Mouse (Mus musculus): Measurements from ENCODE around the gene Map2k5.

Gene Map2k5

GRCm38 (mm10) chr9:63377270-63378142, at the start of gene Map2k5:
Gene Map2k5 (minus strand): TSS chr9:63377902.
- DNase-seq (ENCODE audit: low read depth, low spot score): peak; percentile 59

DNA sequence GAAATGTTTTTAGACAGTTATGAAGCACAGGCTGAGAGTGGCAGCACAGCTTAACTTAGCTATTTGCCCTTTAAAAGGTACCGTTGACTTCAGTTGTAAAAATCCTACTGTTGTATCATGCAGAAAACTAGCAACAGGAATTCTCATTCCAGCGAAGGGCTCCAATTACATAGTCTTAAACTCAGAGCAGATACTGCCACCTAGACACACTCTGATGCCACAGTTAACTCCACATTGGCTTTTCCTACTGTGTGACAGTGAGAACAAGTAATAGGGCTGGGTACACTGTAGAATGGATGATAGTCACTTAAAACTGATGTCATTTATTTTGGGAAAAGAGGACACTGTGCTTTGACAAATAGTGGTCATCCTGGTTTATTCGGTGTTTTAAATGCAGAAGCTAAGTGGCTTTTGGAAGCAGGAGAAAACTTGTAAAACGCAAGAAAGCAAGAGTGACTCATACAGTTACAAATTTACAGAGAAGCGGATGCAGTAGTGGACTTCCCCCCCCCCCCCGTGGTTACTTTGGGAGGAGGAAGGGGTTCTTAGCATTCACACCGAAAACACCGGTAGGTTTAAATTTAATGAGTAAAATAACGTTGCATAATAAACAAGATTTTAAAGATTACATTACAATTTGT, 43.5 kb upstream of the Map2k5 start:
- no peak for DNase-seq (ENCODE audit: low read depth, low spot score)

DNA sequence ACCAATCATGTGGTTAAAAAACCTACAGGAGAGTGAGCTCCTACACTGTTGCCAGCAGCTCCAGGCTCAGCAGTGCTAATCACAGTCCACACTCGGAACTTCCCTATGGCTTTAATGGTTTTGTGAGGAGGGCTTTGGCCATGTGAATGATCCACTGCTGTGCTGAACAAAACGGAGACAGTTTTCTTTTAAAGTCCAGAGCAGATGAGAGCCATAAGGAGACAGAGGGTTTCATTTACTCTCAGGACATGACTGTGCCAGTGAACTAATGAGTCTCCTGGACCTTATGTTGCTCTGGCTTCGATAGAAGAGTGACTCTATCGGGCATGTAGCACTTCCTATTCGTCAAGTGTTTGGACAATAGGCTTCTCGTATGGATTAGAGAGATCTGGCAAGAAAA, 42.7 kb upstream of the Map2k5 start:
- no peak for DNase-seq (ENCODE audit: low read depth, low spot score)

DNA sequence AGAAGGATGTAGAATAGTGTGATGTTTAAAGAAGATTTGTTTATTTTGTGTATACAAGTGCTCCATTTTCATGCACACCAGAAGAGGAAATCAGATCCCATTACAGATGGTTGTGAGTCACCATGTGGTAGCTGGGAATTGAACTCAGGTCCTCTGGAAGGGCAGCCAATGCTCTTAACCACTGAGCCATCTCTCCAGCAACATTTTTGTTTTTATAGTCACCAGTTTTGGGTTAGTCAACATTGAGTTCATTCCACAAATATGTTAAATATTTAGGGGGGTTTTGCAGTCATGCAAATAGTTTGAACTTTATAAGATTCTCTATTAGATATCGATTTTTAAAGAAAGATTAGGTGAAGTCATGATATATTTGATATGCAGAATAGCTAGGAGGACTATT, 22.5 kb upstream of the Map2k5 start:
- no peak for DNase-seq (ENCODE audit: low read depth, low spot score)

DNA sequence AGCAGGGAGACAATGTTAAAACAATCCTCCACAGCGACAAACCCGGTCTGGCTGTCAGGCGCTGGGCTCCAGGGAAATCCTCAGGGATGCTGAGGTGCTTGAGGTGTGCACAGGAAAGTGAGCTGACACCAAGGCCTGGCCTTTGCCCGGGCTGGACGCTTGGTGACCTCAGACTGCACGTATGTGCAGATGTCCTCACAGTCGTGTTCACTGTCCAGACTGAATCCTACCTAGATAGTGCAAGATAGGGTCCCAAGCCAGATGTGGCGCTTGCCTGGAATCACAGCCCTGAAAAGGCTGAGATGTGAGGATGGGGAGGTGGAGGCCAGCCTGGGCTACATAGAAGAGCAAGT, 21.7 kb upstream of the Map2k5 start:
- DNase-seq (ENCODE audit: low read depth, low spot score): no peak

DNA sequence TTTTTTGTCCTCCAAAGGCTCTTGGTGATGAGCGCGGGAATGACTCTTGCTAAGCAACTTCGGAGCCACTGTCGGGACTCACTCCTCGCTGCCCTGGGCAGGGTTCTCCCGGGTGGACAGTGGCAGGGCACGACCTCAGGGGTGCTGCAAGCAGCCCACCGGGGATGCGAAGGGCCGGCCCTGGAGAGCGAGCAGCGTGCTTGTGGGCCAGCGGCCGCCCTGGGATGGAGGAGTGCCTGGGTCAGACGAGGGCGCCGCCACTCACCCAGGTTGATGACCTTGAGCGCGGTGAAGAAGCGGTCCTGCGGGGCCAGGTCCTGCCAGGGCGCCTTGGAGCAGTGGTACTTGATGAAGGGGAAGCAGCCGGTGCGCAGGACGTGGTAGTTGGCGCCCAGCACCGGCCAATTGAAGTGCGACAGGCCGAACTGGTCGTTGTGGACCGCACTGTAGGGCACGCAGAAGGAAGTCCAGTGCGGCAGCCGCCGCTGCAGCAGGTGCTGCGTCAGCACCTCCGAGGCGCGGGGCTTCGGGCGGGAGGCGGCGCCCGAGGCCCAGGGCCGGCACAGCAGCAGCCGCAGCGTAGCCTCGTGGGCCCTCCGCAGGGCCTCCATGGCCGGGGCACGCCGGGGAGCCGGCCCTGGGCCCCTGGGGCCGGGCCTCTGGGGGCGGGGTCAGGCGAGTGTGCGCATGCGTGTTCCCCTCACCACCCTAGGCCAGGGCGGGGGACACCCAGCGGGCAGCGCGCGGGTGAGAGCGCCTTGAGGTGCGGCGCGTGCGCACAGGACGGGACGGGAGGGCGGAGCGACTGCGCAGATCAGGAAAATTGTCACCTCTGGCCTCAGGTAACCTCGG, 21.1 kb upstream of the Map2k5 start, which contains the start of gene 2300009A05Rik:
Gene 2300009A05Rik, minus strand, starts transcription at position 636 of the 852 bp plus-strand sequence.
- peak; percentile 70 for DNase-seq (ENCODE audit: low read depth, low spot score)

DNA sequence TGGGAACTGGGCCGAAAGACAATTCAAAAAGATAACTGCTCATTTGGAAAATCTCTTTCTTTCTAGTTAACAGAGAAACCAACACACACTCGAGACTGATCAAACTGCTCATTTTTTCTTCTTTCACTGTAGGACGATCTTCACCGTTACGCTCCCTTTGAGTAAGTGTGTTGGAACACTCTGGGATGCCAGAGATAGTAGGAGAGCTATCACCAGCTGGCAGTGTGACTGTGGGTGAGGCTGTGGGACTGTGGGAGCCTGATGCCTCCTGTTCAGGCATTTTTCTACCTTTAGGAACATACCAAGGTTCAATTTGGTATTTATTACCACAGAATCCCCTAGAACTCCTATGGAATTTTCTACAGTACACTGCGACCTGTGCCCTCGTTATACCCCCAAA, 17.9 kb upstream of the Map2k5 start:
- DNase-seq (ENCODE audit: low read depth, low spot score): no peak

GRCm38 (mm10) chr9:63391307-63391706, 13.6 kb upstream of the Map2k5 start:
- DNase-seq (ENCODE audit: low read depth, low spot score): no peak

- DNase-seq (ENCODE audit: low read depth, low spot score): no peak
These were observed 5.1 kb upstream of the Map2k5 start for GRCm38 (mm10) chr9:63382761-63383160.

DNA sequence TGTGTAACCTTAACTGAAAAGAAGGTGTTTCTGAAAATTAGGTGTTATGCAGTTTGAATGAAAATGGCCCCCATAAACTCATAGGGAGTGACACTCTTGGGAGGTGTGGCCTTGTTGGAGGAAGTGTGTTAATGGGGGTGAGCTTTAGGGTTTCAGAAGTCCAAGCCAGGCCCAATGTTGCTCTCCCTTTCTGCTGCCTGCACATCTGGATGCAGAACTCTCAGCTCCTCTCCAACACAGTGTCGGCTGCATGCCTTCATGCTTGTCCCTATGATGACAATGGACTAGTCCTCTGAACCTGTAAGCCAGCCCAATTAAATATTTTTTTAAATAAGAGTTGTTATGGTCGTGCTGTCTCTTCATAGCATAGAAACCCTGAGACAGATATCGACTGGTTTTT, 2.6 kb upstream of the Map2k5 start:
- no peak for DNase-seq (ENCODE audit: low read depth, low spot score)

- DNase-seq (ENCODE audit: low read depth, low spot score): no peak
These were observed 472 bp upstream of the Map2k5 start for GRCm38 (mm10) chr9:63378174-63378573.

DNA sequence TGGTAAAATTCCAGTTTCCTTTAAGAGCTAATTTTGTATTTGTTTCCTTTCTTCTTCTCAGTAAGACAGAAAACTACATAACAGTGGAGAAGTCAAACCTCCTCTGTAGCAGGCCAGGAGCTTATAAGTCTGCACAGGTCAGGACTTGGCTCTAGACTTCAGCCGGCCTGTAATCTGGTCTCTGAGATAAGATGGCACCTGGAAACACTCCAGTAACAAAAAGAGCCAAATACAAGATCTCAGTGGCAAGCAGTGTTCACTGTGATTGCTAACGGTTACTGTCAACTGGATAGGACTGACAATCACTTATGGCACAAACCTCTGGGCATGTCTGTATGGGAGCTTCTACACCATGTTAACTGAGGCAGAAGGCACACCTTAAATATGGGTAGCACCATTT, 4.4 kb downstream of the Map2k5 start:
- DNase-seq (ENCODE audit: low read depth, low spot score): no peak

- DNase-seq (ENCODE audit: low read depth, low spot score): no peak
These were observed 5.2 kb downstream of the Map2k5 start for GRCm38 (mm10) chr9:63372541-63372940.

GRCm38 (mm10) chr9:63360410-63360809, 17.3 kb downstream of the Map2k5 start:
- no peak for DNase-seq (ENCODE audit: low read depth, low spot score)

DNA sequence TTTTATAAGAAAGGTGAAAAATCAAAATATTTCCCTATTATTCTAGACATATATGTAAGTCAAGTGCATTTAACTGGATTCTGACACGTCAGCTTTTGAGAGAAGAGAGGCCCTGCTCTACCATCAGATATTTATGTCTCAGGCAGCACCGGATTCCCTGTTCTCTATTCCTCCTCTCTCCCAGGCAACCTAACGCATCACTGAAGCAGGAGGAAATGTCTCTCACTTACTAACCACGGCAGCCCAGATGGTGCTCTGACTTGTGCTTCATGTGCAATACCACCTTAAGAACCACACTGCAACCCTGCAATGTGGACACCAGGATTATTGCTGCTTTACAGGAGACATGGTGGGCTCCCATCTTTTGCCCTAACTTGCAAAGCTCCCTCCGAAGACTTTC, 18.7 kb downstream of the Map2k5 start:
- DNase-seq (ENCODE audit: low read depth, low spot score): no peak

- DNase-seq (ENCODE audit: low read depth, low spot score): no peak
These were observed 21.0 kb downstream of the Map2k5 start for GRCm38 (mm10) chr9:63356721-63357120.

DNA sequence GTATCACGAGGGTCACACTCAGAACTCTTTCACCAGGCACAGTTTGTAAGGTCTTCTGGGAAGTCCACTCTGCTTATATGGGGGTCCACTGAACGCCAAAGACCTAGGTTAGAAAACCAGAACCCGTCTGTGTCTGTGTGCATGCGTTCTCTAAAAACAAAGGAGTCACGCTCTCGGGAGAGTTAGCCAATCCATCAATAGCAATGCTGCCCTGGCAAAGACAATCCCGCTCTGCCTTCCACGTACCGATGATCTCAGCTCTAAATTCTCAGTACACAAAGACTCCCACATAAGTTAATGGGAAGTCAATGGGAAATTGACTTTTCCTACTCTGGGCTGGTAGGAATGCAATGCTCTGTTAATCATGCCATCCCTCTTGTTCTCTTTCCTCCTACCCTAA, 21.4 kb downstream of the Map2k5 start:
- no peak for DNase-seq (ENCODE audit: low read depth, low spot score)

DNA sequence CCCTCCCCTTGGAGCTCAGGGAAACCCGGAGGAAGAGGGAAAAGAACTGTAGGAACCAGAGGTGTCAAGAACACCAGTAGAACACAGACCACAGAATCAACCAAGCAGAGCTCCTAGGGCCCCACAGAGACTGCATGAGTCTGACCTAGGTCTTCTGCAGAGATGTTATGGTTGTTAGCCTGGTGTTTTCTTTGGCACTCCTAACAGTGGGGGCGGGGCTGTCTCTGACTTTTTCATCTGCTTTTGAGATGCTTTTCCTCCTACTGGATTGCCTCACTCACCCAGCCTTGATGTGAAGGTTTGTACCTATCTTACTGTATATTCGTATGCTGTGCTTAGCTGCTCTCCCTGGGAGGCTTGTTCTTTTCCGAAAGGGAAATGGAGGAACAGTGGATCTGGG, 23.5 kb downstream of the Map2k5 start:
- no peak for DNase-seq (ENCODE audit: low read depth, low spot score)

DNA sequence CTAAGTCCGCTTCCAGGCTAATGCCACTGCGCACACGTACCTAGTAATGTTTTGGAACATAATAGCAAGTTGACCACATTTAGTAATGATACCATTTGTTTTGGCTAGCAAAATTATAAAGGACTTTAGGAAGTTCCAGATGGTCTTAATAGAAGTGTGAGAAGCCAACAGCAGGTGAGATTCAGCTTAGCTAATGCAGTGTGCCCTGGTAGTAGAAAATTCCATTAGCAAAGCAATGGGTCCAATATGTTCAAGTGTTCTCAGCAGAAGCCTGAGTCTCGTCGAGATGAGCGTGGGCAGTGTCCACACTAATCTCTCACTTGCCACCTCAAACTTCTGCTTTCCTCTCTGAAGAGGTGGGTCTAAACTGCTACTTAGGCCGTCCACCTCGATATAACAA, 27.7 kb downstream of the Map2k5 start:
- DNase-seq (ENCODE audit: low read depth, low spot score): no peak

- DNase-seq (ENCODE audit: low read depth, low spot score): no peak
These were observed 28.5 kb downstream of the Map2k5 start for GRCm38 (mm10) chr9:63349241-63349640.

DNA sequence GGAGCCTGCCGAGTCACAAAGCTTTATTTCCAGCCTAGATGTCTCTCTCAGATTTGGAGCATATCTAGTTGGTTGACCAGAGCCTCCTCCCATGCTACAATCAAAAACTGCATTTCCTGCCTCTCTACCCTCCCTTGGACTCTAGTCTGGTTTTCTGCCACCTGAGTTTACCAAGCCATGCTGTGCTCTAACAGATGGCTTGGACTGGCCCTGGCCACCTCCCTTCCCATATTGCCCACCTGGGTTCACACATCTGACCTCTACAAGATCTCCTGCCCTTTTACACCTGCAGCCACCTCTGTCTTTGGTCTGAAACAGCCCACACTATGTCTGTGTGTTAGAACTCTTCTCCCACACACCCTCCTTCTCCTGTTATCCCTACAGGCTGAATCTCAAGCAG, 29.6 kb downstream of the Map2k5 start:
- no peak for DNase-seq (ENCODE audit: low read depth, low spot score)

- DNase-seq (ENCODE audit: low read depth, low spot score): no peak
These were observed 31.7 kb downstream of the Map2k5 start for GRCm38 (mm10) chr9:63346029-63346428.

Measured in WW6 (cell line).